Mouse (Mus musculus): ENCODE data around the gene Wwtr1.

GRCm38 (mm10) chr3:57562996-57563506 lies 12.7 kb downstream of the Wwtr1 start:
- TF ChIP-seq CTCF (IDR thresholded peaks at IDR 0.05; ENCODE audit: low read depth, low read length) (no peak), POLR2A (IDR thresholded peaks at IDR 0.05; ENCODE audit: borderline replicate concordance, low read depth, low read length) (no peak)
